Mouse (Mus musculus) urinary bladder, postnatal 10 days (tissue): ENCODE data around the gene Mapkbp1.

ENCODE experiments used
- DNase-seq: peaks from one replicate; pipeline ENCODE4 v3.0.0; 2022; ENCODE audit warnings: low spot score

Mapkbp1 gene

DNA sequence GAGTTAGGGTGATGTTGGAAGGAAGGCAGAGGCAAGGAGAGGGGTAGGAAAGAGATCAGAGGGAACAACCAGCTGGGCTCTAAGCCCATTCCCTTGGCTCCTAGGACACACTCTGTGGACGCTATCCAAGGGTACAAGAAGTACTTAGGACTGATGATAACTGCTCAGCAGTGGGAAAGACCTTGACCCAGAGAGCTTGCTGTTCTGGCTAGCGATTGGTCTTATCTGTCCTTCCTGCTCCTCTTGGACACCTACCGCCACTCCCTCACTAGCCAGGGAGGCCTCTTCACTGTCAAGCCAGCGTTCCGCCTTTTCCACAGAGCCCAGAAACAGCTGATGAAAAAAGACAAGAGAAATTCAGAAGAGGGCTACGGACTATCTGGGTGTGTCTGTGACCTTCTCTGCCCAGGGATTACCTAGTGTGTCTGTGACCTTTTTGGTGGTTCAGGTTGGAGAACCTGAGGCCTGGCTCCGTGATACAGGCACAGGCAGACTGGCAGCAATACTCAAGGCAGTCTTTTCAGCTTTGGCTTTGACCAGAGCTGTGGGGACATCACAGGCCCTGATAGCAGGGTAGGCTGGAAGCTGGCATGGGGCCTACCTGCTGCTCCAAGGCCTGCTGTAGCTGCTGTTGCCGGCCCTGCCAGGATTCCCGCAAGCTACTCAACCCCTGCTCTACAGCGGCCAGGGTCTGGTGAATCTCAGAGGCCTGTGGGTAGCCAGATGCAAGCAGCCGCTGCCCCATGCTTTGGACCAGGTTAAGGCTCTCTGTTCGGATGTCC is 82.5 kb downstream of the Mapkbp1 start:
- no peak for DNase-seq

GRCm38 (mm10) chr2:120055923-120056322 is 83.4 kb downstream of the Mapkbp1 start:
- DNase-seq, result no peak

DNA sequence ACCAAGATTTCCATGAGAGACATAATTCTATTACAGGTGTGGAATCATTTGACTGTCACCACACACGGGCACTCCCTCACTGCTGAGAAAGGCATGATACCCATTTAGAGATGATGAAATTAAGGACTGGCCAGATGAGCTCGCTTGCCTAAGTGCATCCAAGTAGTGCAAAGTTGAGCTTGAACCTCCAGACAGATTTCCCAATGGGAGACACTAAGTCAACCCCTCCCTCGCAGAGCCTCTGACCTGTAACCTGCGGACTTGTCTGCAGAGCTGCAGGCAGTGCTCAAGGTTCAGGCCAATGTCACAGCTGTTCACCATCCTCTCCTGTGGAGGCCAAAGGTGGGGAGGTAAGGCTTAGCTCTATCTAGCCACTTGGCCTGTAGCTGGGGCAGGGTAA is 86.3 kb downstream of the Mapkbp1 start:
- no peak for DNase-seq

- no peak for DNase-seq
Observed at GRCm38 (mm10) chr2:120059466-120059865, 87.0 kb downstream of the Mapkbp1 start.

- DNase-seq, result no peak
Observed at GRCm38 (mm10) chr2:120060190-120060589, 87.7 kb downstream of the Mapkbp1 start.

GRCm38 (mm10) chr2:120060651-120061050 is 88.2 kb downstream of the Mapkbp1 start:
- DNase-seq, result no peak

GRCm38 (mm10) chr2:120062248-120062647 is 89.7 kb downstream of the Mapkbp1 start:
- no peak for DNase-seq

DNA sequence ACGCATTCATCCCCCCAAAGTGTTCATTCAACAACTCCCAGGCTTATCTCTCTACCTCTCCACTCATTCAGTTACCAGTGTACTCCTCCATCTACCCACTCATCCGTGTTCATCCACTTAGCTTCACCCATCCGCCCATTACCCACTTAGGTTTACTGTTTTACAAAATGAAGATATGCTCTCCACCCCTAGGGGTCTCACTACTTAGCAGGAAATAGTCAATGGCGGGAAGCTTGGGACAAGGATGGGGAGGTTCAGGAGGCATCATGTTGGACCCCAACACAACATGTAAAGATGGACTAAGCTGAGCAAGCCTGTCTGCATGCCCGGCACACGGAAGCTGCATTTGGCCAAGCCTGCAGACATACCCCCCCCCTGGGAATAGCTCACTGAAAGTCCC is 92.1 kb downstream of the Mapkbp1 start:
- no peak for DNase-seq

GRCm38 (mm10) chr2:120065243-120065642 is 92.7 kb downstream of the Mapkbp1 start:
- DNase-seq, result no peak

- DNase-seq, result no peak
Observed at GRCm38 (mm10) chr2:120066224-120066623, 93.7 kb downstream of the Mapkbp1 start.

- no peak for DNase-seq
Observed at GRCm38 (mm10) chr2:120068555-120069465, 96.3 kb downstream of the Mapkbp1 start.

GRCm38 (mm10) chr2:120069466-120069990 is 97.0 kb downstream of the Mapkbp1 start:
- DNase-seq, result no peak

DNA sequence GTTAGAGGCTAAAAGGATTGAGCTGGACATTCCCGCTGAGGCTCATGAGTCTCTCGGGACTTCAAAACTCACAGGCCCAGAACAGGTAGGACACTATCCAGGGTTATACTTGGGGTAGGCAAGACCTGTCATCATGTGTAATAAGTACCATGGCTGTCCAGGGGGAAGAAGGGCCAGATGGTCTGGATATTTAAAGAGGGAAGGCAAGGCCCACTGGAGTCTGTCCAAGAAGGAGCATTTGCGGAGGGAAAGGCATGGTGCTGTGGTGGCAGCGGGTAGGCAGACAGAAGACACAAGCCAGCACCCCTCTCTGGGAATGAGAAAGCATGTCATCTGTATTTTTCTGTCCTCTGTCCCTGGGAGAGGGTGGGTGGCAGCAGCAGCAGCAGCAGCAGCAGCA is 101.6 kb downstream of the Mapkbp1 start:
- no peak for DNase-seq

GRCm38 (mm10) chr2:120076076-120076705 is 103.7 kb downstream of the Mapkbp1 start:
- DNase-seq, result no peak
